Mouse (Mus musculus): ENCODE measurements around the gene Ank. TPM values are rescaled to one million over a fixed set of nuclear protein-coding genes. Genes with fewer than 3 reads are reported as not detected.
A peak's percentile ranks its signal among the peaks of the same experiment; 100 is the strongest.

Gene Ank
- 100 to 1,000 TPM; 196 to 225 TPM for total RNA-seq (2021)
- 176 and 318 TPM in 2 replicates for polyA plus RNA-seq (2012; rRNA removed)
- long read RNA-seq, transcript Ank-201 (12 exons, 3,498 nt): major isoform, 107 of 197 reads
- long read RNA-seq, transcript Ank-202 (5 exons, 1,911 nt): minor isoform, 46 of 197 reads
- long read RNA-seq, partial matches to known transcripts: 37 of 197 reads
- long read RNA-seq, other reads (novel, unspliced or antisense): 7 of 197 reads

- Histone ChIP-seq H3K4me1 (ENCODE audit: control insufficient read depth, insufficient read depth, low read length) (peaks cover 1% of the 10 kb centered on the region), H3K27me3 (ENCODE audit: control insufficient read depth, insufficient read depth, low read length) (no peaks in the 10 kb centered on the region), H3K9ac (ENCODE audit: low read depth, low read length) (peak within 1 kb of the TSS; percentile 100), H3K79me2 (replicated peaks; ENCODE audit: control insufficient read depth, insufficient read depth, low read length) (peaks cover 3% of the 10 kb centered on the region; the same call in 1 of the 2 replicates), H3K27ac (peak within 1 kb of the TSS; percentile 89), H3K36me3 (ENCODE audit: control insufficient read depth, insufficient read depth, low read length) (peaks cover 4% of the 10 kb centered on the region; the same call in 1 of the 2 replicates), H3K4me3 (peak within 1 kb of the TSS; percentile 81)
- TF ChIP-seq EP300 (IDR thresholded peaks at IDR 0.05; ENCODE audit: insufficient read depth, low read depth, low read length) (no peak), POLR2A (IDR thresholded peaks at IDR 0.05; ENCODE audit: insufficient read depth, low read depth, low read length) (no peak), CTCF (IDR thresholded peaks at IDR 0.05) (peak; percentile 56)
- under 1% methylated on average over 113 of the region's 120 CpGs for WGBS
- intact Hi-C loops (cut with DNase I): loop anchor here (1.0 to 5.0 kb wide), 4 partner anchors 73 to 146 kb away; no protein-coding TSS in a partner anchor
- peak; percentile 94 to 95 for DNase-seq
These were observed at the start of gene Ank for GRCm38 (mm10) chr15:27466131-27467080. TSS of gene Ank (plus strand) at chr15:27466677.

GRCm38 (mm10) chr15:27418566-27419331 lies 47.7 kb upstream of the Ank start:
- Histone ChIP-seq H3K9ac (ENCODE audit: low read depth, low read length) (no peak overlapping the region), H3K27ac (no peak overlapping the region), H3K79me2 (replicated peaks; ENCODE audit: control insufficient read depth, insufficient read depth, low read length) (no peaks in the 10 kb centered on the region), H3K27me3 (ENCODE audit: control insufficient read depth, insufficient read depth, low read length) (no peaks in the 10 kb centered on the region), H3K36me3 (ENCODE audit: control insufficient read depth, insufficient read depth, low read length) (no peaks in the 10 kb centered on the region), H3K4me3 (no peak overlapping the region), H3K4me1 (ENCODE audit: control insufficient read depth, insufficient read depth, low read length) (no peaks in the 10 kb centered on the region)
- intact Hi-C loops (cut with DNase I): no loop called here
- no peak for DNase-seq
- no peak for TF ChIP-seq CTCF (IDR thresholded peaks at IDR 0.05)
- no peak for TF ChIP-seq POLR2A (IDR thresholded peaks at IDR 0.05; ENCODE audit: insufficient read depth, low read depth, low read length)
- TF ChIP-seq EP300 (IDR thresholded peaks at IDR 0.05; ENCODE audit: insufficient read depth, low read depth, low read length): no peak
- WGBS: 73% methylated on average over 3 of the region's 3 CpGs

- WGBS: 90% methylated on average over 6 of the region's 6 CpGs
- no peaks in the 10 kb centered on the region for H3K36me3 ChIP-seq (ENCODE audit: control insufficient read depth, insufficient read depth, low read length)
- no peaks in the 10 kb centered on the region for H3K27me3 ChIP-seq (ENCODE audit: control insufficient read depth, insufficient read depth, low read length)
- intact Hi-C loops (cut with DNase I): no loop called here
- DNase-seq: no peak
- H3K79me2 ChIP-seq (replicated peaks; ENCODE audit: control insufficient read depth, insufficient read depth, low read length): no peaks in the 10 kb centered on the region
- no peaks in the 10 kb centered on the region for H3K4me1 ChIP-seq (ENCODE audit: control insufficient read depth, insufficient read depth, low read length)
- no peak overlapping the region for H3K9ac ChIP-seq (ENCODE audit: low read depth, low read length)
- H3K27ac ChIP-seq: no peak overlapping the region
- TF ChIP-seq CTCF (IDR thresholded peaks at IDR 0.05) (no peak), EP300 (IDR thresholded peaks at IDR 0.05; ENCODE audit: insufficient read depth, low read depth, low read length) (no peak), POLR2A (IDR thresholded peaks at IDR 0.05; ENCODE audit: insufficient read depth, low read depth, low read length) (no peak)
- no peak overlapping the region for H3K4me3 ChIP-seq
These were observed 44.9 kb upstream of the Ank start for GRCm38 (mm10) chr15:27421531-27421930.

- TF ChIP-seq POLR2A (IDR thresholded peaks at IDR 0.05; ENCODE audit: insufficient read depth, low read depth, low read length): no peak
- no peak for TF ChIP-seq CTCF (IDR thresholded peaks at IDR 0.05)
- no peak for TF ChIP-seq EP300 (IDR thresholded peaks at IDR 0.05; ENCODE audit: insufficient read depth, low read depth, low read length)
- H3K4me3 ChIP-seq: no peak overlapping the region
- H3K27ac ChIP-seq: no peak overlapping the region
- 72% methylated on average over 3 of the region's 3 CpGs for WGBS
- H3K9ac ChIP-seq (ENCODE audit: low read depth, low read length): no peak overlapping the region
- H3K79me2 ChIP-seq (replicated peaks; ENCODE audit: control insufficient read depth, insufficient read depth, low read length): no peaks in the 10 kb centered on the region
- H3K27me3 ChIP-seq (ENCODE audit: control insufficient read depth, insufficient read depth, low read length): no peaks in the 10 kb centered on the region
- DNase-seq: no peak
- intact Hi-C loops (cut with DNase I): no loop called here
- H3K4me1 ChIP-seq (ENCODE audit: control insufficient read depth, insufficient read depth, low read length): no peaks in the 10 kb centered on the region
- no peaks in the 10 kb centered on the region for H3K36me3 ChIP-seq (ENCODE audit: control insufficient read depth, insufficient read depth, low read length)
These were observed 38.9 kb upstream of the Ank start for GRCm38 (mm10) chr15:27427581-27427980.

GRCm38 (mm10) chr15:27430241-27430640 lies 36.2 kb upstream of the Ank start:
- no peaks in the 10 kb centered on the region for H3K36me3 ChIP-seq (ENCODE audit: control insufficient read depth, insufficient read depth, low read length)
- TF ChIP-seq CTCF (IDR thresholded peaks at IDR 0.05) (no peak), EP300 (IDR thresholded peaks at IDR 0.05; ENCODE audit: insufficient read depth, low read depth, low read length) (no peak), POLR2A (IDR thresholded peaks at IDR 0.05; ENCODE audit: insufficient read depth, low read depth, low read length) (no peak)
- H3K79me2 ChIP-seq (replicated peaks; ENCODE audit: control insufficient read depth, insufficient read depth, low read length): no peaks in the 10 kb centered on the region
- intact Hi-C loops (cut with DNase I): no loop called here
- H3K27me3 ChIP-seq (ENCODE audit: control insufficient read depth, insufficient read depth, low read length): no peaks in the 10 kb centered on the region
- H3K9ac ChIP-seq (ENCODE audit: low read depth, low read length): no peak overlapping the region
- H3K4me1 ChIP-seq (ENCODE audit: control insufficient read depth, insufficient read depth, low read length): no peaks in the 10 kb centered on the region
- no peak for DNase-seq
- H3K4me3 ChIP-seq: no peak overlapping the region
- WGBS: 92% methylated on average over 1 of the region's 1 CpGs
- H3K27ac ChIP-seq: no peak overlapping the region
